Mouse (Mus musculus) brain, adult 10 weeks (tissue): ENCODE data around the gene Psg20. TPM values are rescaled to one million over a fixed set of nuclear protein-coding genes. Genes with fewer than 3 reads are reported as not detected.

Experiments
- polyA plus RNA-seq: library from polyadenylated mRNA; stranded (reverse); fragments of 350-450 nt; fragmentation: Illumina TruSeq; extraction: RNeasy Lipid Tissue Mini Kit (QIAGEN cat#74804); gene quantifications from one replicate; pipeline ENCODE4 v1.2.3, GENCODE M21; 2015; ENCODE audit warnings: low read depth, low replicate concordance

Psg20 gene
- not detected for polyA plus RNA-seq

DNA sequence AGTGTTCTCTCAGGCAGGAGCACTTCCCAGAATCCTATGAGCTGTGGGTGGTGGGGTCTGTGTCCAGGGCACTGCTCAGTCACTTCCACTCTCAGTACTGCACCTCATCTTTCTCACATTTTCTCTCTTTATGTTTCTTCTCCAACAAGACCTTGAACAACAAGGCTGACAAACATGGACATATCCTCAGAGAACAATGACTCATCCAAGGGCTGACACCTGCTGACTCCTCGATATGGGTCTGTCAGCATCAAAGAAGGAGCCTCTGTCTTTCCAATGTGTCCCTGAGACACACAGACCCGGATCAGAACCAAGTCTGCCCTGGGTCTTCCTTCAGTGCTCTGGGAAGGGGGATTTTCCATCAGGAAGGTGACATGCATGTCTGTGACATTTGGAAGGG, at the start of gene Psg20:
Psg20 (minus strand) TSS at position 101 of the 400 bp plus-strand sequence.

DNA sequence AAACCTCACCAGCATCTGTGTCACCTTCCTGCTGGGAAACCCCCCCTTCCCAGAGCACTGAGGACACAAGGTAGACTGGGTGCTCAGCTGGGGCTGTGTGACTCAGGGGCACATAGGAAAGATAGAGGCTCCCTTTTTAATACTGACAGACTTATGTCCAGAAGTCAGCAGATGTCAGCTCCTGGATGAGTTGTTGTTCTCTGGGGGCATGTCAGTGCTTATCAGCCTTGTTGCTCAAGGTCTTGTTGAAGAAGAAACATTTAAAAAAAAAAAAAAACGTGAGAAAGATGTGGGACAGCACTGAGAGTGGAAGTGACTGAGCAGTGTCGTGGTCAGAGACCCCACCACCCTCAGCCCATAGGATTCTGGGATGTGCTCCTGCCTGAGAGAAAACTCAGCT, 31.8 kb upstream of the Psg20 start, which contains the start of gene Psg22:
Psg22 (plus strand) TSS at position 301 of the 400 bp plus-strand sequence.

DNA sequence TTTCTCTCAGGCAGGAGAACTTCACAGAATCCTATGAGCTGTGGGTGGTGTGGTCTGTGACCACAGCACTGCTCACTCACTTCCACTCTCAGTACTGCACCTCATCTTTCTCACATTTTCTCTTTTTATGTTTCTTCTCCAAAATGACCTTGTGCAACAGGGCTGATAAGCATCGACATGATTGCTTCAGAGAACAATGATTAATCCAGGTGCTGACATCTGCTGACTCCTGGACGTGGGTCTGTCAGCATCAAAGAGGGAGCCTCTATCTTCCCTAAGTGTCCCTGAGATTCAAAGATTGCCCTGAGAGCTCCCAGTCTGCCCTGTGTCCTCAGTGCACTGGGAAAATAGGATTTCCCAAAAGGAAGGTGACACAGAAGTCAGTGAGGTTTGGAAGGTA, 29.4 kb downstream of the Psg20 start, which contains the start of gene Psg21:
Psg21 (minus strand) TSS at position 101 of the 400 bp plus-strand sequence.

Other genes with a start within 250 kb of the Psg20 start
- not detected for gene Psg26, start 202.0 kb downstream of the Psg20 start, polyA plus RNA-seq
- gene Psg25, start 153.9 kb downstream of the Psg20 start, polyA plus RNA-seq: not detected
- gene Psg27, start 118.9 kb downstream of the Psg20 start, polyA plus RNA-seq: not detected
- gene Psg23, start 69.7 kb downstream of the Psg20 start, polyA plus RNA-seq: not detected
- gene Psg21, start 29.5 kb downstream of the Psg20 start, polyA plus RNA-seq: not detected
- gene Psg22, start 31.9 kb upstream of the Psg20 start, polyA plus RNA-seq: not detected
- gene Psg19, start 112.3 kb upstream of the Psg20 start, polyA plus RNA-seq: not detected
- gene Psg17, start 135.4 kb upstream of the Psg20 start, polyA plus RNA-seq: not detected
- gene Mill2, start 153.8 kb upstream of the Psg20 start, polyA plus RNA-seq: 2.0 TPM
- 23.2 TPM for gene Pglyrp1, start 185.1 kb upstream of the Psg20 start, polyA plus RNA-seq
- 11.0 TPM for gene Ccdc61, start 224.2 kb upstream of the Psg20 start, polyA plus RNA-seq
- 20.2 TPM for gene Nova2, start 239.7 kb upstream of the Psg20 start, polyA plus RNA-seq